In the genomic region with DNA sequence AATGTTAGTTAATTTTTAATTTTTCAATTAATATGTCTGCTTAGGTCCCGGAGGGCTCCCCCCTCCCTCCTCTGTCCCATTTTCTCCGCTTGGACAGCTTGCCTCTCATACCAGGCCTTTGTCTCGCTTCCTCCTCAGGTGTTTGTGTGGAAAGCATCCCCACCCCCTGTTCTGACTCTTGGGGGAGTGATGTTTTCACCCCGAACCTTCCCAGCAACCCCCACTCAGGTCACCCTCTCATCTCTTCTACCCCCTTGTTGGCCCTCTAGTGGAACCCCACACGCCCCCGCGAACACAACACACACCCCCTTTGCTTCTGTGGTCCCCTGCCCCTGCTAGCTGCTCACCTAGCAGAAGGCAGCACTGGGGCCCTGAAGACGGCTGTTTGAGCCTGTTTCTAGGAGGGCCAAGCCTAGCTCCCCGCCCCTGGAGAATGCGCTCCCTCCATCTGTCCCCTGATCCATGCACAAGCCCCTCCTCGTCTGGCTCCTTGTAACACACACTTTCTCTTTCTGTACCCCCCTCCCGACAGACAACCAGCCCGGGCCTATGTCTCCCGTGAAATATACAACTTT, we compare ENCODE assay signal across 8 mouse cellular contexts. TPM values are rescaled to one million over a fixed set of nuclear protein-coding genes. Genes with fewer than 3 reads are reported as not detected.
DNase-seq lines count a peak whose midpoint lies in the region; ATAC-seq and TF ChIP-seq lines count a peak whose summit lies in the region.

No protein-coding gene starts in this region.

- H3K4me3 ChIP-seq in cerebellum, adult 2 months (replicated peaks; ENCODE audit: insufficient read depth, low read depth, low read length), result peak overlapping the region; percentile 76
- peak overlapping the region; percentile 83 for H3K4me3 ChIP-seq in heart, embryonic 15.5 days
- peak overlapping the region; percentile 90 for H3K4me3 ChIP-seq in lung, embryonic 14.5 days (ENCODE audit: low read depth, low read length)

- ATAC-seq in heart, embryonic 15.5 days (replicated peaks; ENCODE audit: insufficient number of reproducible peaks, insufficient read depth, low FRiP score, low read depth), result 0 out of 2 replicates have a peak, but pooled peaks have one; percentile 3
- ATAC-seq in lung, embryonic 14.5 days (ENCODE audit: insufficient read depth), result peak; percentile 45; the same call in 1 of the 2 replicates

- H3K27me3 ChIP-seq in cerebellum, adult 2 months (ENCODE audit: control insufficient read depth, insufficient read depth, low read length), result no peaks in the 10 kb centered on the region
- H3K27me3 ChIP-seq in heart, embryonic 15.5 days, result no peaks in the 10 kb centered on the region
- H3K27me3 ChIP-seq in lung, embryonic 14.5 days (ENCODE audit: insufficient read depth, low read length), result no peaks in the 10 kb centered on the region

- no peak for TF ChIP-seq CTCF in cerebellum, adult 2 months (IDR thresholded peaks at IDR 0.05; ENCODE audit: borderline replicate concordance, insufficient read depth, low read depth, low read length)
- TF ChIP-seq CTCF in lung, embryonic 14.5 days (IDR thresholded peaks at IDR 0.05; ENCODE audit: low read depth), result no peak

- peak overlapping the region; percentile 99 for H3K4me2 ChIP-seq in heart, embryonic 15.5 days
- H3K4me2 ChIP-seq in lung, embryonic 14.5 days, result peak overlapping the region; percentile 79

- peak; percentile 26 to 44 for DNase-seq in frontal cortex, postnatal 36 days (ENCODE audit: low spot score in 2 of 2)
- no peak for DNase-seq in frontal cortex, postnatal 10 days (ENCODE audit: low spot score in 2 of 2)
- peak; percentile 40 to 43 for DNase-seq in cerebellum, adult 2 months
- DNase-seq in kidney, postnatal 25 days, result peak; percentile 71 to 86
- DNase-seq in lung, embryonic 14.5 days, result peak; percentile 67
- peak; percentile 64 to 79 for DNase-seq in right cerebral cortex, postnatal 10 days (ENCODE audit: low spot score in 2 of 2)
- no peak for DNase-seq in urinary bladder, adult 2 months (ENCODE audit: low spot score)

- no peaks in the 10 kb centered on the region for H3K36me3 ChIP-seq in heart, embryonic 15.5 days
- H3K36me3 ChIP-seq in lung, embryonic 14.5 days (ENCODE audit: insufficient read depth), result peaks cover 4% of the 10 kb centered on the region; the same call in 1 of the 2 replicates

- no peak for TF ChIP-seq POLR2A in cerebellum, adult 2 months (IDR thresholded peaks at IDR 0.05; ENCODE audit: borderline replicate concordance, insufficient read depth, low read length)

- H3K9ac ChIP-seq in heart, embryonic 15.5 days, result peak overlapping the region; percentile 86
- H3K9ac ChIP-seq in lung, embryonic 14.5 days, result peak overlapping the region; percentile 93

- 4% methylated on average over 14 of the region's 14 CpGs for WGBS in cerebellum, adult 2 months
- 37% methylated on average over 14 of the region's 14 CpGs for WGBS in heart, embryonic 15.5 days
- 15% methylated on average over 14 of the region's 14 CpGs for WGBS in lung, embryonic 14.5 days

- peaks cover 3% of the 10 kb centered on the region; the same call in 1 of the 2 replicates for H3K4me1 ChIP-seq in cerebellum, adult 2 months (ENCODE audit: control insufficient read depth, insufficient read depth, low read length)
- peaks cover 17% of the 10 kb centered on the region for H3K4me1 ChIP-seq in heart, embryonic 15.5 days (replicated peaks)
- H3K4me1 ChIP-seq in lung, embryonic 14.5 days (ENCODE audit: insufficient read depth), result peaks cover 4% of the 10 kb centered on the region; the same call in 1 of the 2 replicates

- H3K27ac ChIP-seq in cerebellum, adult 2 months (ENCODE audit: insufficient read depth, low read length), result no peak overlapping the region
- H3K27ac ChIP-seq in heart, embryonic 15.5 days, result peak overlapping the region; percentile 3; the same call in 1 of the 2 replicates
- H3K27ac ChIP-seq in lung, embryonic 14.5 days (ENCODE audit: low read depth), result peak overlapping the region; percentile 78

- H3K9me3 ChIP-seq in heart, embryonic 15.5 days (replicated peaks), result no peaks in the 10 kb centered on the region
- no peaks in the 10 kb centered on the region for H3K9me3 ChIP-seq in lung, embryonic 14.5 days (ENCODE audit: low read depth, low read length)

RNA-seq across cellular contexts. Expression of gene Vps37d, which starts 1.0 kb away (rescaled TPM):
- 17.7 and 19.8 TPM in 2 replicates for polyA plus RNA-seq in cerebellum, adult 2 months (2012; rRNA removed)
- 2.5 and 4.1 TPM in 2 replicates for polyA plus RNA-seq in heart, embryonic 15.5 days (2015; fragmentation: Nextera tagmentation; extraction: Ambion mirVana)
- 5.6 and 7.1 TPM in 2 replicates for polyA plus RNA-seq in lung, embryonic 14.5 days (2014; fragmentation: Nextera tagmentation; extraction: Ambion mirVana)
- polyA plus RNA-seq in urinary bladder, adult 2 months (2012; rRNA removed), result 4.0 and 4.4 TPM in 2 replicates

RNA-seq across cellular contexts. Expression of gene Bud23, which starts 12.3 kb away (rescaled TPM):
- 69.2 and 72.8 TPM in 2 replicates for polyA plus RNA-seq in cerebellum, adult 2 months (2012; rRNA removed)
- 49.4 and 68.2 TPM in 2 replicates for polyA plus RNA-seq in heart, embryonic 15.5 days (2015; fragmentation: Nextera tagmentation; extraction: Ambion mirVana)
- 102 and 116 TPM in 2 replicates for polyA plus RNA-seq in lung, embryonic 14.5 days (2014; fragmentation: Nextera tagmentation; extraction: Ambion mirVana)
- 51.2 and 54.6 TPM in 2 replicates for polyA plus RNA-seq in urinary bladder, adult 2 months (2012; rRNA removed)

RNA-seq across cellular contexts. Expression of gene Mlxipl, which starts 12.7 kb away (rescaled TPM):
- 2.0 TPM in 2 replicates for polyA plus RNA-seq in cerebellum, adult 2 months (2012; rRNA removed)
- polyA plus RNA-seq in heart, embryonic 15.5 days (2015; fragmentation: Nextera tagmentation; extraction: Ambion mirVana), result 1.4 and 2.2 TPM in 2 replicates
- 2.1 and 2.5 TPM in 2 replicates for polyA plus RNA-seq in lung, embryonic 14.5 days (2014; fragmentation: Nextera tagmentation; extraction: Ambion mirVana)
- 1.9 and 2.5 TPM in 2 replicates for polyA plus RNA-seq in urinary bladder, adult 2 months (2012; rRNA removed)

RNA-seq across cellular contexts. Expression of gene Dnajc30, which starts 13.0 kb away (rescaled TPM):
- 45.4 and 46.6 TPM in 2 replicates for polyA plus RNA-seq in cerebellum, adult 2 months (2012; rRNA removed)
- polyA plus RNA-seq in heart, embryonic 15.5 days (2015; fragmentation: Nextera tagmentation; extraction: Ambion mirVana), result 27.2 and 32.1 TPM in 2 replicates
- polyA plus RNA-seq in lung, embryonic 14.5 days (2014; fragmentation: Nextera tagmentation; extraction: Ambion mirVana), result 31.9 and 33.2 TPM in 2 replicates
- 25.3 and 28.1 TPM in 2 replicates for polyA plus RNA-seq in urinary bladder, adult 2 months (2012; rRNA removed)

RNA-seq across cellular contexts. Expression of gene Stx1a, which starts 53.7 kb away (rescaled TPM):
- polyA plus RNA-seq in cerebellum, adult 2 months (2012; rRNA removed), result 12.1 and 12.4 TPM in 2 replicates
- 6.2 and 10.2 TPM in 2 replicates for polyA plus RNA-seq in heart, embryonic 15.5 days (2015; fragmentation: Nextera tagmentation; extraction: Ambion mirVana)
- polyA plus RNA-seq in lung, embryonic 14.5 days (2014; fragmentation: Nextera tagmentation; extraction: Ambion mirVana), result 13.2 and 14.5 TPM in 2 replicates
- polyA plus RNA-seq in urinary bladder, adult 2 months (2012; rRNA removed), result 9.6 and 11.5 TPM in 2 replicates

Comparison
In these comparisons a context has a peak if more than half of its experiments do, and no peak if none do; other contexts are left out.
1. DNase-seq: peak in frontal cortex, postnatal 36 days (2 of 2), cerebellum, adult 2 months (2 of 2), kidney, postnatal 25 days (2 of 2), lung, embryonic 14.5 days (single experiment) and right cerebral cortex, postnatal 10 days (2 of 2); none in frontal cortex, postnatal 10 days (0 of 2) and urinary bladder, adult 2 months (single experiment).
2. Peak in every context shown above with its lines, with median percentiles within 50 percentile points of each other: H3K4me3 ChIP-seq.